Mouse (Mus musculus): Measurements from ENCODE around the gene Plekhg5.

DNA sequence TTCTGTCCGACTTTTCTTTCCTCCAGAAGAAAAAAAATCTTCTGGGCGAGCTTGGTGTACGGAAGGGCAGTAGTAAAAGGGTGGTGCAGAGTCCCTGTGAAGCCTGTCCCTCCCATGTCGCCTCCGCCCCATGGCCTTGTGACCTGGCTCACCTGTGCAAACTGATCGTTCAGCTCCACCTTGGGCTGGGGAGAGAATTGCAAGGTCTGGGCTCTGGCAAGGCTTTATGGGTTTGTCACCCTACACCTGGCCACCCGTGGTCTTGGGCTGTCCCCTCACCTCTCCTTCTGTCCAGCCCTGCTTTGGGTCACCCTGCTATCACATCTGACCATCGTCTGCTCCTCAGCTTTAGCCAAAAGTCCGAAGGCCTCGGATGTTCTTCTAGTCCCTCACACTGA lies 60.5 kb downstream of the Plekhg5 start:
- TF ChIP-seq CTCF (IDR thresholded peaks at IDR 0.05; ENCODE audit: insufficient read depth, low read length): no peak
- TF ChIP-seq POLR2A (IDR thresholded peaks at IDR 0.05; ENCODE audit: borderline replicate concordance, extremely low read depth, low read depth, low read length): no peak
